Mouse (Mus musculus): ENCODE measurements around the gene Ptprn. TPM values are rescaled to one million over a fixed set of nuclear protein-coding genes. Genes with fewer than 3 reads are reported as not detected.

The Ptprn gene
- total RNA-seq, 1 experiment, result 8.9 TPM

DNA sequence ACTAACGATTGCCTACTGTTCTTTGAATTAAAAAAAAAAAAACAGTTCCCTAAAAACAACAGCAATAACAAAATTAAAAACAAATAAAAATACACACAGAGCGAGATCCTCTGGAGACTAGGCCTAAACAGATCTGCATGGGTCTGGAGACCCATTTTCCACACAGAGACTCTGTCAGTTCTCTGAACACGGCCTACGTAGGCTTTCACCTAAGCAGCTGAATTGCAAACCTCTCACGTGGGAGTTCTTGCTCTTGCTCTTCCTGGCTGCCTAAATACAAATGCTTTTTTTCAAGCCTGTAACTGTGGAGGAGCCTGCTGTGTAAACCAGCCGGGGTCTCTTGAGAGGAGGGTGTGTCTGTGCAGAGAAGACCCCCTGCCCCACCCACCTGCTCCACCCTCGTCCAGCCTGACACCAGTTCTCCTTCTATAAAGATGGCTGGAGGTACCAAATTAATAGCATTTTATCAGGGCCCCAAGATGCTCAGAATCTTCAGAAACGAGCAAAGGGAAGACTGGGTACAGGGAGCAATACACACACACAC, 25.7 kb upstream of the Ptprn start:
- Histone ChIP-seq H3K9ac (ENCODE audit: insufficient read depth, low read depth, low read length, poor library complexity, severe bottlenecking) (no peak overlapping the region), H3K9me3 (ENCODE audit: control insufficient read depth, insufficient read depth, low read depth, low read length) (no peaks in the 10 kb centered on the region), H3K36me3 (ENCODE audit: control insufficient read depth, insufficient read depth, low read length, poor library complexity, severe bottlenecking) (no peaks in the 10 kb centered on the region), H3K4me3 (ENCODE audit: insufficient read depth in 1 of 2, low read depth in 1 of 2, low read length in 2 of 2, poor library complexity in 1 of 2, severe bottlenecking in 1 of 2) (no peak overlapping the region), H3K4me1 (ENCODE audit: control insufficient read depth in 2 of 2, insufficient read depth in 2 of 2, low read length in 2 of 2, poor library complexity in 1 of 2) (peaks cover 0 to 3% of the 10 kb centered on the region in 2 experiments; a peak in 1 of 4 replicates), H3K27ac (ENCODE audit: insufficient read depth, low read depth, low read length, poor library complexity, severe bottlenecking) (no peak overlapping the region)
- TF ChIP-seq HCFC1 (IDR thresholded peaks at IDR 0.05; ENCODE audit: borderline replicate concordance, insufficient read depth, low read length) (no peak), ZNF384 (IDR thresholded peaks at IDR 0.05; ENCODE audit: low read depth, low read length) (no peak), MAFK (IDR thresholded peaks at IDR 0.05; ENCODE audit: insufficient read depth, low read depth, low read length) (no peak), ZC3H11A (IDR thresholded peaks at IDR 0.05; ENCODE audit: borderline replicate concordance, low read depth, low read length) (no peak)
- no peak for DNase-seq (ENCODE audit: low read depth, low spot score)
- in situ Hi-C loops (cut with MboI; ENCODE audit: low sequenced_read_pairs in 2 of 2, unreplicated experiment in 2 of 2), result no loop called here

DNA sequence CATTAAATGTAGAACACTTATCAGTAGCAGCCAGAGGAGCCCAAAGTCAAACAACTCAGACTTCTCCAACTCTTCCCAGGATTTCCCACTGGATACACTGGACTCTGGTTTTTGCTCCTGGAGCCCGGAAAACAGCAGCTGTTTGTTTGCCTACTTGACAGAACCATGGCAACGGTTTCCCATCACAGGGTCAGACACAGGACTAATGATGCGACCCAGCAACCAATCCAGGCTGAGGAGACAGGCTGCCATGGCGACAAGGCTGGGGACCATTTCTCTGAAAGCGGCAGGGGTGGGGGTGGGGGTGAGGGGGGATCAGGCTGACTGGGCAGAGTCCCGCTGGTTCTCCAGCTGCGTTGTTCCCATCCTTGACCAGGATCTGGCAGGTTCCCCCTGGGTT, 25.1 kb upstream of the Ptprn start:
- H3K9me3 ChIP-seq (ENCODE audit: control insufficient read depth, insufficient read depth, low read depth, low read length), result no peaks in the 10 kb centered on the region
- in situ Hi-C loops (cut with MboI; ENCODE audit: low sequenced_read_pairs in 2 of 2, unreplicated experiment in 2 of 2), result no loop called here
- no peak overlapping the region for H3K27ac ChIP-seq (ENCODE audit: insufficient read depth, low read depth, low read length, poor library complexity, severe bottlenecking)
- DNase-seq (ENCODE audit: low read depth, low spot score), result no peak
- no peak overlapping the region for H3K4me3 ChIP-seq (ENCODE audit: insufficient read depth in 1 of 2, low read depth in 1 of 2, low read length in 2 of 2, poor library complexity in 1 of 2, severe bottlenecking in 1 of 2)
- H3K9ac ChIP-seq (ENCODE audit: insufficient read depth, low read depth, low read length, poor library complexity, severe bottlenecking), result no peak overlapping the region
- no peak for TF ChIP-seq HCFC1 (IDR thresholded peaks at IDR 0.05; ENCODE audit: borderline replicate concordance, insufficient read depth, low read length)
- H3K4me1 ChIP-seq (ENCODE audit: control insufficient read depth in 2 of 2, insufficient read depth in 2 of 2, low read length in 2 of 2, poor library complexity in 1 of 2), result peaks cover 0 to 3% of the 10 kb centered on the region in 2 experiments; a peak in 1 of 4 replicates
- H3K36me3 ChIP-seq (ENCODE audit: control insufficient read depth, insufficient read depth, low read length, poor library complexity, severe bottlenecking), result no peaks in the 10 kb centered on the region

DNA sequence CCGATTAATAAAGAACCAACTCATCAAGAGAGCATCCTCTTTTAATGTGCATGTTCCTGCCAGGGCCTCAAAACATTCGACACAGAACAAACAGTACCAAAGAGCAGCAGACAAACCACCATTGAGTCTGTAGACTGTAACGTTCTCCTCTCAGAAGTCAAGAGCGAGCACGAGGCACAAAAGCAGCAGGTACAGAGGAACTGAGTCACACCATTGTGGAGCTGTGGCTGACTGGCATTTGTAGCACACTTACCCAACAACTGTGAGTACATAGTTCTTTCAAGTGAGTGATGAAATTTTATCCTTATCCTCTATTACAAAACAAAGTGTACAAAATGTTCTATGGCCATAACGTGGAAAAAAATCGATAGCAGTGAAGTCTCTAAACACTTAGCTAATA, 20.6 kb upstream of the Ptprn start:
- in situ Hi-C loops (cut with MboI; ENCODE audit: low sequenced_read_pairs in 2 of 2, unreplicated experiment in 2 of 2), result no loop called here
- Histone ChIP-seq H3K36me3 (ENCODE audit: control insufficient read depth, insufficient read depth, low read length, poor library complexity, severe bottlenecking) (no peaks in the 10 kb centered on the region), H3K4me1 (ENCODE audit: control insufficient read depth in 2 of 2, insufficient read depth in 2 of 2, low read length in 2 of 2, poor library complexity in 1 of 2) (no peaks in the 10 kb centered on the region), H3K4me3 (ENCODE audit: insufficient read depth in 1 of 2, low read depth in 1 of 2, low read length in 2 of 2, poor library complexity in 1 of 2, severe bottlenecking in 1 of 2) (no peak overlapping the region), H3K9ac (ENCODE audit: insufficient read depth, low read depth, low read length, poor library complexity, severe bottlenecking) (no peak overlapping the region), H3K27ac (ENCODE audit: insufficient read depth, low read depth, low read length, poor library complexity, severe bottlenecking) (no peak overlapping the region), H3K9me3 (ENCODE audit: control insufficient read depth, insufficient read depth, low read depth, low read length) (no peaks in the 10 kb centered on the region)
- no peak for DNase-seq (ENCODE audit: low read depth, low spot score)
- TF ChIP-seq ZNF384 (IDR thresholded peaks at IDR 0.05; ENCODE audit: low read depth, low read length) (no peak), CHD2 (IDR thresholded peaks at IDR 0.05; ENCODE audit: low read depth, low read length) (no peak), HCFC1 (IDR thresholded peaks at IDR 0.05; ENCODE audit: borderline replicate concordance, insufficient read depth, low read length) (no peak), ZC3H11A (IDR thresholded peaks at IDR 0.05; ENCODE audit: borderline replicate concordance, low read depth, low read length) (no peak)

DNA sequence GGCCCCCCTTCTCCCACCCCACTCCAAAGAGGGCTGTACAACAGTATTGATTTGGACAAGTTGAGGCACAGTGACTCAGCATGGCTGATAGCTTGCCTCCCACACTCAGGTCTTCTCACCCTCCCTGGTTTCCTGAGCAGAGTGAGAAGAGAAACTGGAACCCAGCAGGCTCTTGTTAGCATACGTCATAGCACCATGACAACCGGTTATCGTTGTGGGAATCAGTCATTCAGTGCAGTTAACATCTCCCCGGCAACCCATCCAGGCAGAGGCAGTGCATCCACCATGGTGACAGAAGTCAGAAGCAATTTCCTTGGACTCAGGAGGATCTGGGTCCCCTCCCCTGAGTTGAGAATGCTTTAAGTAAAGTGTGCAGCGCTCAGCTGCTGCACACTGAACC, 18.7 kb upstream of the Ptprn start:
- Histone ChIP-seq H3K9me3 (ENCODE audit: control insufficient read depth, insufficient read depth, low read depth, low read length) (no peaks in the 10 kb centered on the region), H3K27ac (ENCODE audit: insufficient read depth, low read depth, low read length, poor library complexity, severe bottlenecking) (no peak overlapping the region), H3K9ac (ENCODE audit: insufficient read depth, low read depth, low read length, poor library complexity, severe bottlenecking) (no peak overlapping the region), H3K36me3 (ENCODE audit: control insufficient read depth, insufficient read depth, low read length, poor library complexity, severe bottlenecking) (no peaks in the 10 kb centered on the region), H3K4me3 (ENCODE audit: insufficient read depth in 1 of 2, low read depth in 1 of 2, low read length in 2 of 2, poor library complexity in 1 of 2, severe bottlenecking in 1 of 2) (no peak overlapping the region), H3K4me1 (ENCODE audit: control insufficient read depth in 2 of 2, insufficient read depth in 2 of 2, low read length in 2 of 2, poor library complexity in 1 of 2) (no peaks in the 10 kb centered on the region)
- in situ Hi-C loops (cut with MboI; ENCODE audit: low sequenced_read_pairs in 2 of 2, unreplicated experiment in 2 of 2), result no loop called here
- TF ChIP-seq CHD2 (IDR thresholded peaks at IDR 0.05; ENCODE audit: low read depth, low read length) (no peak), ZC3H11A (IDR thresholded peaks at IDR 0.05; ENCODE audit: borderline replicate concordance, low read depth, low read length) (no peak), HCFC1 (IDR thresholded peaks at IDR 0.05; ENCODE audit: borderline replicate concordance, insufficient read depth, low read length) (no peak), MAFK (IDR thresholded peaks at IDR 0.05; ENCODE audit: insufficient read depth, low read depth, low read length) (no peak), ZNF384 (IDR thresholded peaks at IDR 0.05; ENCODE audit: low read depth, low read length) (no peak)
- no peak for DNase-seq (ENCODE audit: low read depth, low spot score)

DNA sequence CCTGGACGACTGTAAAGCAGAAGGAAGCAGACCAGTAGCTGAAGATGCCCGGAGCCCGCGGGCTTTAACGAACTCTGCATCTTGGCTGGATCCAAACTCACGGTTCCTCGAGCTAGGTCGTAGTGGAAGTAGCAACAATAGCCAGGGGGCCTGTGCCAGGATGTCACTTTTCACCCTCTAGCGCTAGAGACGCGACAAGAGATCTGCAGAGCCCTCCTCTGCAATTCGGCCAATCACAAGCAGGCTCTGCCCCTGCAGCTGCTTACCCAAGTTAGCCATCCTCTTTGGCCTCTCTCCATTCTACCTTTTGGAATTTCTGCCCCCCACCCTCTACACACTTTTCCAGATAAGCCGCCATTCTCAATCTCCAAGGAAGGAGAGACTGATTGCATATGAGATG, 13.9 kb upstream of the Ptprn start, which contains the start of gene Resp18:
Gene Resp18, minus strand, starts transcription at position 188 of the 400 bp plus-strand sequence.
- TF ChIP-seq ZC3H11A (IDR thresholded peaks at IDR 0.05; ENCODE audit: borderline replicate concordance, low read depth, low read length), result no peak
- TF ChIP-seq MAFK (IDR thresholded peaks at IDR 0.05; ENCODE audit: insufficient read depth, low read depth, low read length), result no peak
- no peak for TF ChIP-seq ZNF384 (IDR thresholded peaks at IDR 0.05; ENCODE audit: low read depth, low read length)
- TF ChIP-seq HCFC1 (IDR thresholded peaks at IDR 0.05; ENCODE audit: borderline replicate concordance, insufficient read depth, low read length), result no peak
- no peak for TF ChIP-seq CHD2 (IDR thresholded peaks at IDR 0.05; ENCODE audit: low read depth, low read length)
- no peak within 1 kb of the TSS for H3K9ac ChIP-seq (ENCODE audit: insufficient read depth, low read depth, low read length, poor library complexity, severe bottlenecking)
- no peaks in the 10 kb centered on the region for H3K4me1 ChIP-seq (ENCODE audit: control insufficient read depth in 2 of 2, insufficient read depth in 2 of 2, low read length in 2 of 2, poor library complexity in 1 of 2)
- in situ Hi-C loops (cut with MboI; ENCODE audit: low sequenced_read_pairs in 2 of 2, unreplicated experiment in 2 of 2), result no loop called here
- no peak within 1 kb of the TSS for H3K27ac ChIP-seq (ENCODE audit: insufficient read depth, low read depth, low read length, poor library complexity, severe bottlenecking)
- no peaks in the 10 kb centered on the region for H3K36me3 ChIP-seq (ENCODE audit: control insufficient read depth, insufficient read depth, low read length, poor library complexity, severe bottlenecking)
- H3K4me3 ChIP-seq (ENCODE audit: insufficient read depth in 1 of 2, low read depth in 1 of 2, low read length in 2 of 2, poor library complexity in 1 of 2, severe bottlenecking in 1 of 2), result peak within 1 kb of the TSS; percentile 38 to 39; a peak in 3 of 4 replicates
- DNase-seq (ENCODE audit: low read depth, low spot score), result no peak
- no peaks in the 10 kb centered on the region for H3K9me3 ChIP-seq (ENCODE audit: control insufficient read depth, insufficient read depth, low read depth, low read length)
